Mouse (Mus musculus): ENCODE measurements around the gene Plekhh2. TPM values are rescaled to one million over a fixed set of nuclear protein-coding genes. Genes with fewer than 3 reads are reported as not detected.

The Plekhh2 gene
- polyA plus RNA-seq, 1 experiment from 2014 or later, result 1.7 TPM

- Histone ChIP-seq H3K27me3 (replicated peaks; ENCODE audit: control insufficient read depth, insufficient read depth, low read length) (no peaks in the 10 kb centered on the region), H3K36me3 (ENCODE audit: control insufficient read depth, insufficient read depth) (no peaks in the 10 kb centered on the region), H3K9me3 (ENCODE audit: control insufficient read depth, low read length) (no peaks in the 10 kb centered on the region), H3K4me3 (replicated peaks; ENCODE audit: low read length) (no peak overlapping the region), H3K27ac (ENCODE audit: low read length) (no peak overlapping the region), H3K9ac (replicated peaks; ENCODE audit: low read depth, low read length) (no peak overlapping the region), H3K4me1 (replicated peaks; ENCODE audit: control insufficient read depth, insufficient read depth, low read length) (peaks cover 2% of the 10 kb centered on the region; the same call in 1 of the 2 replicates), H3K4me2 (ENCODE audit: low read length) (no peak overlapping the region)
- 85% methylated on average over 16 of the region's 16 CpGs for WGBS
- no peak for ATAC-seq
Observed at GRCm38 (mm10) chr17:84576621-84577293, 65.1 kb downstream of the Plekhh2 start.

DNA sequence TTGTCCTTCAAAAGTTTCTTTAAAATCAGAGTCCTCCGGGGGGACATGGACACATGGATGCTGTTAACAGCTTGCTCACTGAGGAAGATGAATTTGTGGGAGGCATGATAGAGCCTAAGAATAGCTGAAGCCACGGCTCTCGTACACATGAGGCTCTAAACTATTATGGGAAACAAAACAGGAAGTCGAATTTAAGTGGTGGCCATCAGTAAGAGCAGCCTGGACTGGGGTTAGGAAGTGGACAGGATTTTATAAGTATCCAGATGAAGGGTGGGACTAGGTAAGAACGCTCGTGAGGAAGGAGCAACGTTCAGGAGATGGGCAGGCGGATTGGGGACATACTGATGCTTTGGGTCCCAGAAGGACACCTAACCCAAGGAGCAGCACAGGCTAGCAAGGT lies 67.6 kb downstream of the Plekhh2 start:
- Histone ChIP-seq H3K27me3 (replicated peaks; ENCODE audit: control insufficient read depth, insufficient read depth, low read length) (no peaks in the 10 kb centered on the region), H3K9ac (replicated peaks; ENCODE audit: low read depth, low read length) (no peak overlapping the region), H3K9me3 (ENCODE audit: control insufficient read depth, low read length) (no peaks in the 10 kb centered on the region), H3K27ac (ENCODE audit: low read length) (no peak overlapping the region), H3K4me2 (ENCODE audit: low read length) (no peak overlapping the region), H3K36me3 (ENCODE audit: control insufficient read depth, insufficient read depth) (no peaks in the 10 kb centered on the region), H3K4me1 (replicated peaks; ENCODE audit: control insufficient read depth, insufficient read depth, low read length) (peaks cover 6% of the 10 kb centered on the region; the same call in 1 of the 2 replicates), H3K4me3 (replicated peaks; ENCODE audit: low read length) (no peak overlapping the region)
- 89% methylated on average over 8 of the region's 8 CpGs for WGBS
- no peak for ATAC-seq

- Histone ChIP-seq H3K27me3 (replicated peaks; ENCODE audit: control insufficient read depth, insufficient read depth, low read length) (no peaks in the 10 kb centered on the region), H3K4me2 (ENCODE audit: low read length) (no peak overlapping the region), H3K4me1 (replicated peaks; ENCODE audit: control insufficient read depth, insufficient read depth, low read length) (peaks cover 6% of the 10 kb centered on the region; the same call in 1 of the 2 replicates), H3K36me3 (ENCODE audit: control insufficient read depth, insufficient read depth) (no peaks in the 10 kb centered on the region), H3K27ac (ENCODE audit: low read length) (no peak overlapping the region), H3K4me3 (replicated peaks; ENCODE audit: low read length) (no peak overlapping the region), H3K9ac (replicated peaks; ENCODE audit: low read depth, low read length) (no peak overlapping the region), H3K9me3 (ENCODE audit: control insufficient read depth, low read length) (no peaks in the 10 kb centered on the region)
- no peak for ATAC-seq
- 90% methylated on average over 10 of the region's 10 CpGs for WGBS
Observed at GRCm38 (mm10) chr17:84579817-84580216, 68.1 kb downstream of the Plekhh2 start.

- Histone ChIP-seq H3K27ac (ENCODE audit: low read length) (no peak overlapping the region), H3K4me2 (ENCODE audit: low read length) (no peak overlapping the region), H3K27me3 (replicated peaks; ENCODE audit: control insufficient read depth, insufficient read depth, low read length) (no peaks in the 10 kb centered on the region), H3K9ac (replicated peaks; ENCODE audit: low read depth, low read length) (no peak overlapping the region), H3K4me1 (replicated peaks; ENCODE audit: control insufficient read depth, insufficient read depth, low read length) (peaks cover 6% of the 10 kb centered on the region; the same call in 1 of the 2 replicates), H3K4me3 (replicated peaks; ENCODE audit: low read length) (no peak overlapping the region), H3K36me3 (ENCODE audit: control insufficient read depth, insufficient read depth) (no peaks in the 10 kb centered on the region), H3K9me3 (ENCODE audit: control insufficient read depth, low read length) (no peaks in the 10 kb centered on the region)
- 69% methylated on average over 8 of the region's 8 CpGs for WGBS
- ATAC-seq, result no peak
Observed at GRCm38 (mm10) chr17:84580821-84581220, 69.1 kb downstream of the Plekhh2 start.

GRCm38 (mm10) chr17:84581740-84582414 lies 70.2 kb downstream of the Plekhh2 start:
- Histone ChIP-seq H3K4me1 (replicated peaks; ENCODE audit: control insufficient read depth, insufficient read depth, low read length) (peaks cover 6% of the 10 kb centered on the region; the same call in 1 of the 2 replicates), H3K27ac (ENCODE audit: low read length) (no peak overlapping the region), H3K9me3 (ENCODE audit: control insufficient read depth, low read length) (no peaks in the 10 kb centered on the region), H3K36me3 (ENCODE audit: control insufficient read depth, insufficient read depth) (no peaks in the 10 kb centered on the region), H3K4me2 (ENCODE audit: low read length) (no peak overlapping the region), H3K27me3 (replicated peaks; ENCODE audit: control insufficient read depth, insufficient read depth, low read length) (no peaks in the 10 kb centered on the region), H3K4me3 (replicated peaks; ENCODE audit: low read length) (no peak overlapping the region), H3K9ac (replicated peaks; ENCODE audit: low read depth, low read length) (no peak overlapping the region)
- 43% methylated on average over 8 of the region's 8 CpGs for WGBS
- ATAC-seq, result peak; percentile 63; the same call in 1 of the 2 replicates

- Histone ChIP-seq H3K36me3 (ENCODE audit: control insufficient read depth, insufficient read depth) (no peaks in the 10 kb centered on the region), H3K27me3 (replicated peaks; ENCODE audit: control insufficient read depth, insufficient read depth, low read length) (no peaks in the 10 kb centered on the region), H3K9ac (replicated peaks; ENCODE audit: low read depth, low read length) (no peak overlapping the region), H3K4me2 (ENCODE audit: low read length) (no peak overlapping the region), H3K27ac (ENCODE audit: low read length) (no peak overlapping the region), H3K9me3 (ENCODE audit: control insufficient read depth, low read length) (no peaks in the 10 kb centered on the region), H3K4me3 (replicated peaks; ENCODE audit: low read length) (no peak overlapping the region), H3K4me1 (replicated peaks; ENCODE audit: control insufficient read depth, insufficient read depth, low read length) (peaks cover 6% of the 10 kb centered on the region; the same call in 1 of the 2 replicates)
- ATAC-seq, result no peak
- WGBS, result 76% methylated on average over 9 of the region's 9 CpGs
Observed at GRCm38 (mm10) chr17:84584107-84584506, 72.4 kb downstream of the Plekhh2 start.

DNA sequence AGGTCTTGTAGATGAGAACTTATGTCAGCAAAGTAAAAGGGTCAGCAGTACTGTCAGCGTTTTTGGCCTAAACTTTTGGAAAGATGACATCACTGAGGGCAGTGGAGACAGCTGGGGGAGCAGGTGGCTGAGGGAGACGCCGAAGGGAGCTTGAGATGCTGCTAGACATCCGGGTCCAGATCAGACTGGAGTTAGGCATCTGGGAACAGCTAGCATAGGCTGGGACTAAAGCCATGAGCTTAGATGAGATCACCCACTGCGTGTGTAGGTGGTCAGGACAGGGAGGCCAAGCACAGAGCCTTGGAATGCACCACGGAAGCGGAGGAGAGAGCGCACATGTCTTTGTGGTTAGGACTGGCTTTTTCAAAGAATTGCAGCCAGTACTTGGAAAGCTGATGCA lies 73.4 kb downstream of the Plekhh2 start:
- Histone ChIP-seq H3K27ac (ENCODE audit: low read length) (no peak overlapping the region), H3K36me3 (ENCODE audit: control insufficient read depth, insufficient read depth) (no peaks in the 10 kb centered on the region), H3K9me3 (ENCODE audit: control insufficient read depth, low read length) (no peaks in the 10 kb centered on the region), H3K4me2 (ENCODE audit: low read length) (no peak overlapping the region), H3K4me1 (replicated peaks; ENCODE audit: control insufficient read depth, insufficient read depth, low read length) (peaks cover 6% of the 10 kb centered on the region; the same call in 1 of the 2 replicates), H3K9ac (replicated peaks; ENCODE audit: low read depth, low read length) (no peak overlapping the region), H3K4me3 (replicated peaks; ENCODE audit: low read length) (no peak overlapping the region), H3K27me3 (replicated peaks; ENCODE audit: control insufficient read depth, insufficient read depth, low read length) (no peaks in the 10 kb centered on the region)
- 70% methylated on average over 8 of the region's 8 CpGs for WGBS
- no peak for ATAC-seq

GRCm38 (mm10) chr17:84590065-84590464 lies 78.4 kb downstream of the Plekhh2 start:
- Histone ChIP-seq H3K36me3 (ENCODE audit: control insufficient read depth, insufficient read depth) (no peaks in the 10 kb centered on the region), H3K27ac (ENCODE audit: low read length) (no peak overlapping the region), H3K4me1 (replicated peaks; ENCODE audit: control insufficient read depth, insufficient read depth, low read length) (no peaks in the 10 kb centered on the region), H3K4me2 (ENCODE audit: low read length) (no peak overlapping the region), H3K9me3 (ENCODE audit: control insufficient read depth, low read length) (no peaks in the 10 kb centered on the region), H3K9ac (replicated peaks; ENCODE audit: low read depth, low read length) (no peak overlapping the region), H3K4me3 (replicated peaks; ENCODE audit: low read length) (no peak overlapping the region), H3K27me3 (replicated peaks; ENCODE audit: control insufficient read depth, insufficient read depth, low read length) (no peaks in the 10 kb centered on the region)
- ATAC-seq, result no peak
- WGBS, result 96% methylated on average over 7 of the region's 7 CpGs

GRCm38 (mm10) chr17:84591431-84592150 lies 79.9 kb downstream of the Plekhh2 start:
- H3K4me2 ChIP-seq (ENCODE audit: low read length), result no peak overlapping the region
- H3K9ac ChIP-seq (replicated peaks; ENCODE audit: low read depth, low read length), result no peak overlapping the region
- no peak for ATAC-seq
- peaks cover 8% of the 10 kb centered on the region for H3K4me1 ChIP-seq (replicated peaks; ENCODE audit: control insufficient read depth, insufficient read depth, low read length)
- no peak overlapping the region for H3K27ac ChIP-seq (ENCODE audit: low read length)
- WGBS, result 76% methylated on average over 16 of the region's 16 CpGs
- H3K27me3 ChIP-seq (replicated peaks; ENCODE audit: control insufficient read depth, insufficient read depth, low read length), result no peaks in the 10 kb centered on the region
- no peak overlapping the region for H3K4me3 ChIP-seq (replicated peaks; ENCODE audit: low read length)
- no peaks in the 10 kb centered on the region for H3K9me3 ChIP-seq (ENCODE audit: control insufficient read depth, low read length)
- H3K36me3 ChIP-seq (ENCODE audit: control insufficient read depth, insufficient read depth), result no peaks in the 10 kb centered on the region

Data from forebrain, embryonic 16.5 days (tissue).